Mouse (Mus musculus): Measurements from ENCODE around the gene Cldn4. TPM values are rescaled to one million over a fixed set of nuclear protein-coding genes. Genes with fewer than 3 reads are reported as not detected.

Cldn4 gene
- 13.6 and 13.9 TPM in 2 replicates for polyA plus RNA-seq (2014; fragmentation: Nextera tagmentation; extraction: Ambion mirVana)

DNA sequence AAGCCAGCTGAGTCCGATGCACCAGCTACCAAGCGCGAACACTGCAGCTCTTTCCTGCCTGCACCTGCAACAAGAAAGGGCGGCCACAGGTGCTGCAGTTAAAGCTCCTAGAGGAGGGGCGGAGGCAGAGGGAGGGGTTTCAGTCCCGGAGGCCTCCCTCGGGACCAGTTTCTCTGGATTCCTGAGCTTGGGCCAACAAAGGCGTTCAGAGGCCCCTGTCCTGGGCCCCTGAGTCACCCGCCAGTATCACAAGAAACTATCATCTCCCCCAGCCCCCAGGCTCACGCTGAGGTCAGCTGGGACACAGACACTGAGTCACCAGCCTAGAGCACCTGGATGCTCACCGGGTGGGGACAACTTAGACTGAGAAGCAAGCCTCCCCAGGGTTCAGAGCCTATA, at the start of gene Cldn4:
Gene Cldn4 (minus strand): TSS at position 78 of the 399 bp plus-strand sequence.
- 10% methylated on average over 11 of the region's 11 CpGs for WGBS
- peaks cover 11% of the 10 kb centered on the region for H3K4me1 ChIP-seq (ENCODE audit: control insufficient read depth, insufficient read depth, low read length)
- no peaks in the 10 kb centered on the region for H3K36me3 ChIP-seq (ENCODE audit: control insufficient read depth, insufficient read depth, low read length)
- 0 out of 2 replicates have a peak within 1 kb of the TSS, but pooled peaks have one; percentile 8 for H3K4me3 ChIP-seq (ENCODE audit: low read depth, low read length)
- H3K27me3 ChIP-seq (ENCODE audit: control insufficient read depth, insufficient read depth, low read length): peaks cover 32% of the 10 kb centered on the region
- no peak within 1 kb of the TSS for H3K9ac ChIP-seq (ENCODE audit: low read length)
- H3K27ac ChIP-seq (replicated peaks; ENCODE audit: low read depth, low read length): 0 out of 2 replicates have a peak within 1 kb of the TSS, but pooled peaks have one; percentile 42
- H3K9me3 ChIP-seq (ENCODE audit: control insufficient read depth, low read length): no peaks in the 10 kb centered on the region
- no peak for ATAC-seq (ENCODE audit: insufficient number of reproducible peaks, low FRiP score, low TSS enrichment, low read depth)
- 0 out of 2 replicates have a peak within 1 kb of the TSS, but pooled peaks have one; percentile 17 for H3K4me2 ChIP-seq (ENCODE audit: low read depth, severe bottlenecking)
- DNase-seq (ENCODE audit: low spot score): peak; percentile 54

DNA sequence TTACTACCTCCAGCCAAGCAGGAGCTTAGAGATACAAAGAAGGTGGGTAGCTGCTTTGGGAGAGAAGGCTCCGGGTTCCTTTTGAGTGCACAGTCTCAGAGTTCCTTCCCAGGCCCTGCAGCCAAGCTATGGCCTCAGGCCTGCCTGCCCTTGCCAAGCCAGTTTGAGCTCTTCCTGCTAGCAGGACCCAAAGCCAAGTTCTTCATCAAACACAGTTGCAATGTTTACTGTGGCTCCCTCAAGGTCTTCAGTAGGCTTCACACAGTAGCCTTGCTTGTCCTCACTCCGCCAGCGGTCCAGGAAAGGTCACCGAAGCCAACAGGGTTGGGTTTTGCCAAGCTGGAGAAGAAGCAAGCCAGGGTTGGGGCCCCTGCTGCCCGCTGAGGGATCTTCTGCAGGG, 45.8 kb upstream of the Cldn4 start:
- H3K9ac ChIP-seq (ENCODE audit: low read length): no peak overlapping the region
- H3K4me2 ChIP-seq (ENCODE audit: low read depth, severe bottlenecking): no peak overlapping the region
- peaks cover 12% of the 10 kb centered on the region for H3K27me3 ChIP-seq (ENCODE audit: control insufficient read depth, insufficient read depth, low read length)
- no peaks in the 10 kb centered on the region for H3K36me3 ChIP-seq (ENCODE audit: control insufficient read depth, insufficient read depth, low read length)
- ATAC-seq (ENCODE audit: insufficient number of reproducible peaks, low FRiP score, low TSS enrichment, low read depth) (no peak), DNase-seq (ENCODE audit: low spot score) (no peak)
- no peak overlapping the region for H3K27ac ChIP-seq (replicated peaks; ENCODE audit: low read depth, low read length)
- H3K4me1 ChIP-seq (ENCODE audit: control insufficient read depth, insufficient read depth, low read length): no peaks in the 10 kb centered on the region
- H3K9me3 ChIP-seq (ENCODE audit: control insufficient read depth, low read length): no peaks in the 10 kb centered on the region
- no peak overlapping the region for H3K4me3 ChIP-seq (ENCODE audit: low read depth, low read length)
- 89% methylated on average over 5 of the region's 5 CpGs for WGBS

DNA sequence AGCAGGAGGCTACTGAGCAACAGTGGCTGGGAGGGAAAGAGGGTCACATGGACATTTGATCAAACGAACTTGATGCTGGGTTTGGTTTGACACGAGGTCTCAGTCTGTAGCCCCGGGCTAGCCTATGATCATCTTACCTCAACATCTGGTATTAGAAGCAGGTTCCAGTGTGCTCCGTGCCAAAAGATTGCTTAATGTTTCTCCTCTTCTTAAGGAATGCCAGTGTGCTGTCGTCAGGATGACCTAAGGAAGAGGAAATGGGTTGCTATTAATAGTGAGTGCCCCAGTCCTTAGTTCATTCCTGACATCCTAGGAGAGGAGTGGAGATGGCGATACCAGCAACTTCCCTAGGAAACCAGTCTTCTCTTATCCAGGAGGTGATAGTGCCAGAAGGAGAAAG, 43.0 kb upstream of the Cldn4 start:
- Histone ChIP-seq H3K4me2 (ENCODE audit: low read depth, severe bottlenecking) (no peak overlapping the region), H3K9ac (ENCODE audit: low read length) (no peak overlapping the region), H3K27me3 (ENCODE audit: control insufficient read depth, insufficient read depth, low read length) (peaks cover 40% of the 10 kb centered on the region), H3K27ac (replicated peaks; ENCODE audit: low read depth, low read length) (no peak overlapping the region), H3K4me1 (ENCODE audit: control insufficient read depth, insufficient read depth, low read length) (peaks cover 10% of the 10 kb centered on the region), H3K36me3 (ENCODE audit: control insufficient read depth, insufficient read depth, low read length) (no peaks in the 10 kb centered on the region), H3K4me3 (ENCODE audit: low read depth, low read length) (no peak overlapping the region), H3K9me3 (ENCODE audit: control insufficient read depth, low read length) (no peaks in the 10 kb centered on the region)
- ATAC-seq (ENCODE audit: insufficient number of reproducible peaks, low FRiP score, low TSS enrichment, low read depth) (no peak), DNase-seq (ENCODE audit: low spot score) (no peak)
- WGBS: 52% methylated on average over 6 of the region's 6 CpGs

DNA sequence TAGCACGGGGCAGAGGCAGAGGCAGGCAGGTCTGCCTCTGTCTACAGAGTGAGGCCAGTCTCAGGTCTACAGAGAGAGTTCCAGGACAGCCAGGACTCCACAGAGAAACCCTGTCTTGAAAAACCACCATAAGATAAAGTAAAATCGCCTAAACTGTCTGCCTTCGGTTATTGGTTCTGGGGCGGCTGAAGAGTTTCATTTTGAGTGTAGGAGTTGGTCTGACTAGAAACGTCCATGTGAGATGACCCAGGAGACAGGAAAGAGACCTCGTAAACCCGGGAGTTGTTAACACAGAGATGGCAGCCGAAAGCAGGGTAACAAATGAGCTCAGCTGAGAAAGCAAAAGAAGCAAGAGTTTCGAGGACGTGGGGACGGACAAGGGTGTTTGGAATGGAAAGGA, 42.4 kb upstream of the Cldn4 start:
- H3K27me3 ChIP-seq (ENCODE audit: control insufficient read depth, insufficient read depth, low read length): peaks cover 46% of the 10 kb centered on the region
- H3K27ac ChIP-seq (replicated peaks; ENCODE audit: low read depth, low read length): no peak overlapping the region
- H3K9me3 ChIP-seq (ENCODE audit: control insufficient read depth, low read length): no peaks in the 10 kb centered on the region
- DNase-seq (ENCODE audit: low spot score) (no peak), ATAC-seq (ENCODE audit: insufficient number of reproducible peaks, low FRiP score, low TSS enrichment, low read depth) (no peak)
- no peak overlapping the region for H3K4me3 ChIP-seq (ENCODE audit: low read depth, low read length)
- H3K9ac ChIP-seq (ENCODE audit: low read length): no peak overlapping the region
- H3K36me3 ChIP-seq (ENCODE audit: control insufficient read depth, insufficient read depth, low read length): no peaks in the 10 kb centered on the region
- peaks cover 10% of the 10 kb centered on the region for H3K4me1 ChIP-seq (ENCODE audit: control insufficient read depth, insufficient read depth, low read length)
- no peak overlapping the region for H3K4me2 ChIP-seq (ENCODE audit: low read depth, severe bottlenecking)
- WGBS: 54% methylated on average over 11 of the region's 11 CpGs

DNA sequence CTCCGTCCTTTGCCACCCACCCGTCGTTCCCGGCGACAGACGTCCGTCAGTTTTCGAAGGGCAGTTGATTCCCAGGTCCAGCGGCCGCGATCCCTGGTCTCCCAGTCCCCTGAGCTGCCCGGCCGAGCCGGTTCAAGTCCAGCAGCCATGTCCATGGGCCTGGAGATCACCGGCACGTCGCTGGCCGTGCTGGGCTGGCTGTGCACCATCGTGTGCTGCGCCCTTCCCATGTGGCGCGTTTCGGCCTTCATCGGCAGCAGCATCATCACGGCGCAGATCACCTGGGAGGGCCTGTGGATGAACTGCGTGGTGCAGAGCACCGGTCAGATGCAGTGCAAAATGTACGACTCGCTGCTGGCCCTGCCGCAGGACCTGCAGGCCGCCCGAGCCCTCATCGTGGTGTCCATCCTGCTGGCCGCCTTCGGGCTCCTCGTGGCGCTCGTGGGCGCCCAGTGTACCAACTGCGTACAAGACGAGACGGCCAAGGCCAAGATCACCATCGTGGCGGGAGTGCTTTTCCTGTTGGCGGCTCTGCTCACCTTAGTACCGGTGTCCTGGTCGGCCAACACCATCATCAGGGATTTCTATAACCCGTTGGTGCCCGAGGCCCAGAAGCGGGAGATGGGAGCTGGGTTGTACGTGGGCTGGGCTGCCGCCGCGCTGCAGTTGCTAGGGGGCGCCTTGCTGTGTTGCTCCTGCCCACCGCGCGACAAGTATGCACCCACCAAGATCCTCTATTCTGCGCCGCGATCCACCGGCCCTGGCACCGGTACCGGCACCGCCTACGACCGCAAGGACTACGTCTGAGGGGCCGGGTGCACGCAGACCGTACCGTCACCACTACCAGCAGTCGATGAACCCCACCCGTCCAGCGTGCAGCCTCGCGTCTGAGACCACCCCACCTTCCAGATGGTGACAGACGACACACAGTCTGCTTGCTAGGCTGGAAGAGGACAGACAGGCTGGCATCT, 39.8 kb upstream of the Cldn4 start:
- ATAC-seq (ENCODE audit: insufficient number of reproducible peaks, low FRiP score, low TSS enrichment, low read depth): no peak
- no peak overlapping the region; the same call in 1 of the 2 replicates for H3K9ac ChIP-seq (ENCODE audit: low read length)
- 6% methylated on average over 79 of the region's 79 CpGs for WGBS

DNA sequence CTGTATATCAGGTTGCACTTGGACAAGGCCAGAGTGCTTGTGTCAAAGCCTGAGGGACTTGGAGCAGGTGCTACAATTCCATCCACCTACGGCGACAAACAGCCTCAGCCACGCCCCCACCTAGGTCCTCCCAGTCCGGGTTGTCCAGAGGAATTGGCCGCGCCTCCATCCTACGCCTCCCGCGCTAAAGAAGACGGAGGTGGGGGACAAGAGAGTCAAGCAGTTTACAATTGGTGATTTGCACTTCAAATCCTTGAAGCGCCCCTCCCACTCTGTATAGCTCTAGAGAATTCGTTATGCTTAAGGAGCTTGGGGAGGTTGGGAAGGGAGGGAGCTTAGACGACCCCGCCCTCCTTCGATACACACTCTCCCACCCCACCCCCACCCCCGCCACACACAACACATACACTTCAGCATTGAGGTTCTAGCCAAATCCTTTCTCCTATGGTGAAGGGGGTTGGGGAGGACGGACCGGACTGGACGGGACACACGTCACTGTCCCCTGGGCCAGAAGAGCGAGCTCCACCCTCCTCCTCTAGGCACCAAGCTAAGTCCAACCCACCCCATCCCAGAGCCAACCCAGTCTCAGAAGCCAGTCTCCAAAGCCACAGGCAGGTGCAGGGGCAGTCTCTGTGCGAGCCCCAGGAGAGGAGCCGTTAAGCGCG, 39.0 kb upstream of the Cldn4 start, which contains the start of gene Cldn3:
Gene Cldn3 (plus strand): TSS at position 582 of the 665 bp plus-strand sequence.
- Histone ChIP-seq H3K9ac (ENCODE audit: low read length) (no peak within 1 kb of the TSS; the same call in 1 of the 2 replicates), H3K4me2 (ENCODE audit: low read depth, severe bottlenecking) (peak within 1 kb of the TSS; percentile 34), H3K36me3 (ENCODE audit: control insufficient read depth, insufficient read depth, low read length) (no peaks in the 10 kb centered on the region), H3K27ac (replicated peaks; ENCODE audit: low read depth, low read length) (no peak within 1 kb of the TSS), H3K9me3 (ENCODE audit: control insufficient read depth, low read length) (no peaks in the 10 kb centered on the region), H3K4me1 (ENCODE audit: control insufficient read depth, insufficient read depth, low read length) (peaks cover 10% of the 10 kb centered on the region), H3K4me3 (ENCODE audit: low read depth, low read length) (peak within 1 kb of the TSS; percentile 20), H3K27me3 (ENCODE audit: control insufficient read depth, insufficient read depth, low read length) (peaks cover 51% of the 10 kb centered on the region)
- peak; percentile 52 for DNase-seq (ENCODE audit: low spot score)
- 0 out of 2 replicates have a peak, but pooled peaks have one; percentile 32 for ATAC-seq (ENCODE audit: insufficient number of reproducible peaks, low FRiP score, low TSS enrichment, low read depth)
- 2% methylated on average over 25 of the region's 25 CpGs for WGBS

More for the DNA sequence above, 39.8 kb upstream of the Cldn4 start:
- peak; percentile 51 for DNase-seq (ENCODE audit: low spot score)
- peak overlapping the region; percentile 20 for H3K4me3 ChIP-seq (ENCODE audit: low read depth, low read length)
- no peak overlapping the region for H3K27ac ChIP-seq (replicated peaks; ENCODE audit: low read depth, low read length)
- peaks cover 51% of the 10 kb centered on the region for H3K27me3 ChIP-seq (ENCODE audit: control insufficient read depth, insufficient read depth, low read length)
- peaks cover 10% of the 10 kb centered on the region for H3K4me1 ChIP-seq (ENCODE audit: control insufficient read depth, insufficient read depth, low read length)
- H3K9me3 ChIP-seq (ENCODE audit: control insufficient read depth, low read length): no peaks in the 10 kb centered on the region
- peak overlapping the region; percentile 34 for H3K4me2 ChIP-seq (ENCODE audit: low read depth, severe bottlenecking)
- no peaks in the 10 kb centered on the region for H3K36me3 ChIP-seq (ENCODE audit: control insufficient read depth, insufficient read depth, low read length)

DNA sequence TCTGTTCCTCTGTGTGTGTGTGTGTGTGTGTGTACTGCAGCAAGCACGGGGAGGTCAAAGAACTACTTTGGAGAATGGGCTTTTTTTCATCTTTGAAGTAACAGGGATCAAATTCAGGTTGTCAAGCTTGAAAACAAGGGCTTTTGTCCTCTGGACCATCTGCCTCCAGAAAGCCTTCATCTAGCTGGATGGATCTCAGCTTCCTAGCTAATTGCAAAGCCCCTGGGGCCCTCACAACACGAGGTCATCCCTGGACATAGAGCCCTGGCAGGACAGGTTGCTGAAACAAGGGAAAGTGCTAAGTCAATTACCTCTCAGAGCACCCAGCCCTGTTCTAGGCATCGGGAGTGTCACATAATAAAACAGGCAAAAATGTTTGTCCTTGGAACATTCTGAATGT, 37.0 kb upstream of the Cldn4 start:
- Histone ChIP-seq H3K27me3 (ENCODE audit: control insufficient read depth, insufficient read depth, low read length) (peaks cover 44% of the 10 kb centered on the region), H3K4me2 (ENCODE audit: low read depth, severe bottlenecking) (no peak overlapping the region), H3K4me1 (ENCODE audit: control insufficient read depth, insufficient read depth, low read length) (peaks cover 10% of the 10 kb centered on the region), H3K4me3 (ENCODE audit: low read depth, low read length) (no peak overlapping the region), H3K36me3 (ENCODE audit: control insufficient read depth, insufficient read depth, low read length) (no peaks in the 10 kb centered on the region), H3K9ac (ENCODE audit: low read length) (no peak overlapping the region), H3K27ac (replicated peaks; ENCODE audit: low read depth, low read length) (no peak overlapping the region), H3K9me3 (ENCODE audit: control insufficient read depth, low read length) (no peaks in the 10 kb centered on the region)
- ATAC-seq (ENCODE audit: insufficient number of reproducible peaks, low FRiP score, low TSS enrichment, low read depth) (no peak), DNase-seq (ENCODE audit: low spot score) (no peak)
- 32% methylated on average over 3 of the region's 3 CpGs for WGBS

DNA sequence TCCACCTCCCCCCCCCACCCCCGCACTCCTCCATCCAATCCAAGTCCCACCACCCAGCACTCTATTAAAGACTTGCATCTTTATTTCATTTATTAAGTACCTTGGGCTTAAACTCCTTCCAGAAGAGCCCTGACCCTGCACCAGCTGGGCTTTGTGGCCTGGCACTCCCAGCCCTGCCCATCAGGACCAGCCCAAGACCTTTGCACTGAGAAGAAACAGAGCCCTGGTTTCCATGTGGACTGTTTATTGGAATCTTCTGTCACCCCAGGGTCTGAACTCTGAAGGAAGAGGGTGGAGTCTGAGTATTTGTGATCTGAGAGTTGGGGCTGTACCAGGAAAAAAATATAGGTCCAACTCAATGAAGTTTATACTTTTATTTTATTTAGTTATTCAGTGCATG, 36.4 kb upstream of the Cldn4 start:
- ATAC-seq (ENCODE audit: insufficient number of reproducible peaks, low FRiP score, low TSS enrichment, low read depth) (no peak), DNase-seq (ENCODE audit: low spot score) (no peak)
- H3K4me1 ChIP-seq (ENCODE audit: control insufficient read depth, insufficient read depth, low read length): peaks cover 10% of the 10 kb centered on the region
- H3K27me3 ChIP-seq (ENCODE audit: control insufficient read depth, insufficient read depth, low read length): peaks cover 44% of the 10 kb centered on the region
- no peak overlapping the region for H3K4me2 ChIP-seq (ENCODE audit: low read depth, severe bottlenecking)
- 0 out of 2 replicates have a peak overlapping the region, but pooled peaks have one; percentile 21 for H3K27ac ChIP-seq (replicated peaks; ENCODE audit: low read depth, low read length)
- no peaks in the 10 kb centered on the region for H3K9me3 ChIP-seq (ENCODE audit: control insufficient read depth, low read length)
- no peak overlapping the region for H3K4me3 ChIP-seq (ENCODE audit: low read depth, low read length)
- H3K9ac ChIP-seq (ENCODE audit: low read length): no peak overlapping the region
- 94% methylated on average over 1 of the region's 1 CpGs for WGBS
- H3K36me3 ChIP-seq (ENCODE audit: control insufficient read depth, insufficient read depth, low read length): no peaks in the 10 kb centered on the region
